Mouse (Mus musculus): Measurements from ENCODE around the gene Dok1.
A peak's percentile ranks its signal among the peaks of the same experiment; 100 is the strongest.

Dok1 gene

DNA sequence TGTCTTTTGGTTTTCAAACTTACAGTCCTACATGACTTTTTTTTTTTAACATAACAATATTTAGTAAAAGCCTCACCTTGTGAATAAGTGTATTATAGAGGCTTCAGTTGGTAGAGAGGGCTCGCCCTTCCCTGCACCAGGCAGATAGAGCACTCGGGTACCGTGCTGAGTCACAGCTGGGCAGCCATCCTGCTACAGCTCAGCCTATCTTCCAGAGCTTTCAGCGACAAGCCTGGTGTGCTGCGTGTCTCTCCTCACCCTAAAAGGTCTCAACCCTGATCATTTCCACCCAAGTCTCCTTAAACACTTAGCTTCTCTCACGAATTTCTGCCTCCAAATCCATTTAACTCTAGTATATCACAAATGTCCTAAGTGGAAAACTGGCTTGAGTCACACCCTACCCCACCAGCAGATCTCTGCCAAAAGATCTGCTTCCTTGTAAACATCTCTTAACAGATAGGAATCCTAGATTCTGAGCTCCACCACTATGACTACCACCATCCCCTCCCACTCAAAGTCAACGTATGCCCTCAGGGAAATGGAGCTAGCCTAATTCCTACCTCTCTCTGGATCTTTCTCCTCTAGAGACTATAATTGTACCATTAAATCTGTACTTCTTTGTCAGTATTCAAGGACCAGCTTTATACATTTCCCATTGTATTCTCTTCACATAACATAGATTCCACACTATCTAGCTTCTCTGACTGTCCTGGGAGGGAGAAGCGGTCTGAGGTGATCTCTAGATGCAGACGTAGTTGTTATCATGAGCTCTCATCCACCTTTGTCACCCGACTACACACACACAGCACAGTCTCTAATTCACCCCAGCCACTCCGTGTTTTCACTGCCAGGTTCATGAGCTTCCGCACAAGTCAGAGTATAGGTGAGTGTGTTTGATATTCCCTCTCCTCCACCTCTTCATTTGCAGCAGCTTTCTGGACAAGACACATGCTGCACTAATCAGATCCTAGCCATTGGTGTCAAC is 18.5 kb downstream of the Dok1 start:
- DNase-seq, result no peak

DNA sequence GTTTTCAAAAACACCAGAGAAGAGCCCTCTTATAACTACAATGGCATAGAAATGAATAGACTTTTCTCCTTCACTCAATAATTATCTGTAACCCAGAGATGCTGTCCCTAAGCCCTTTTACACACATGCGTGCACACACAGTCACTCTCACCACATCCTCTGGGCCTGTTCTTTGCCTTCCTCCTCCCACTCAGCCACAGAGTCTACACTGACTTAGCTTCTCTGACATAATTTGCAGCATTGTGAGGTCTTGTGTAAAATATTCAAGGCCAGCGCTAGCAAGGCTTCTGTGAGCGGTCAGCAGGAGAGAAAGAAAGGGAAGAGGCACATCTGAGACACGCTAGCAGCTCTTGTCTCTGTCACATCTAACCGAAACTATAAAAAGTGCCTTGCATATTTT is 19.8 kb downstream of the Dok1 start:
- no peak for DNase-seq

DNA sequence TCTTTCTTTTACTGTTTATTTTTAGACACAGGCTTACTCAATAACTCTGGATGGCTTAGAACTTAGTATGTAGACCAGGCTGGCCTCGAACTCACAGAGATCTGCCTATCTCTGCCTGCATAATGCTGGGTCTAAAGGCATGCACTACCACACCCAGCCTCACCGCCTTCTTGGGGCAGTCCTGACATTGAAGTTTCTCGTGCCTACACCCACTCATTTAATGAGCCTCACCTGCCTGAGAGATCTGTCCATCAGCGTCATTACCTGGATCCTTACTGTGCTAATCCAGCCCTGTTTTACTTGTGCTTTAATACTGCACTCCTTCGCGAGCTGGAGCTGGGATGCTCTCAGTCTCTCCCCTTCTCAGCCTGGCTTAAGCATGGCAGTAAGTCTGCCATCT is 21.5 kb downstream of the Dok1 start:
- DNase-seq, result no peak

DNA sequence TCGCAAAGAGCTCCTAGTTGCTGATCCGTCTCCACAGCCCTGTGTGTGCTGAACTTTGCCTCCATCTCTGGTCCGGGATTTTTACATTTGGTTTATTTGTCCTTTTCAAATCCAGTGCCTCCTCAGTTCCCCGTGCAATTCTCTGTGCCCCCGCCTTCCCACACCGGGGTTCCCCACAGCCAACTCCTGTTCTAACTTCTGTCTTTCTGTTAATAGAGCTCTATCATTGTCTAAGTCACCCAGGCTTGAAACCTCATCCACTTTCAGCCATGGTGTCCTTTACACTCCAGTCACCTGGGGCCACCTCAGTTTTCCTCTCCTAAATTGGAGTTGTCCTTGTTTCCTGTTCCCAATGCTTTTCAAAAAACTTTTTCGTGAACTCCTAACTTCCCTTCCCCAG is 22.0 kb downstream of the Dok1 start:
- no peak for DNase-seq

DNA sequence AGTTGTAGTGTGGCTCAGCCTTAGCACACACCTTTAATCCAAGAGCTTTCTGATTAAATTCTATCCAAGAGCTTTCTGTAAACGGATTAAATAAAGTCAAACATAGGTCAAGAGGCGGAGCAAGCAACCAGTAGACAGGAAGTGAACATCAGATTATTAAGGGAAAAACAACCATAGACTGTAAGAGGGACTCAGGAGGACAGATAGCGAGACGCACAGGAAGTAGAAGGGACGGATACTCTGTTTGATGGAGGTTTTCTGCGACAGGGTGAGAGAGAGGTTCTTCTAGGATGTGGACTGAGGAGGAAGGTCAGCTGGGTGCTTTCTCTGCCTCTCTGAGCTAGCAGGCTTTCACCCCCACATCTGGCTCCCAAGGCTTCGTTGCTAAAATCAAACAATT is 23.3 kb downstream of the Dok1 start:
- DNase-seq, result no peak

DNA sequence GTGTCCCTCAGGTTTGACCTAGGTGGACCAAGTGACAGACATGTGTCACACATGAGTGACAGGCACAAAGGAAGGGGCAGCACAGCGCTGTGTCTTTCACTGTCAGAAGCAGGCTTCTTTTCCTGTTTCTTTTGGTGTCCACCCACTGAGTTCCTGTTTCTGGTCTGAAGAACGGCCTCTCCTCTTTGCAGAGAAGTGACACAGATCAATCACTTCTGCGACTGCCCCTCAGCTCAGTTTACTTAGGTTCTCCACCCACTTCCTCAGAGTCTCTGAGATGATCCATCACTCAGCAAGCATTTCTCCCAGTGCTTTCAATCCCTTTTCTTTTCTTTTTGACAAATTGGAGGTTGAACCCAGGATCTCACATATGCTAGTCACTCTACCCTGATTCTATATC is 24.6 kb downstream of the Dok1 start:
- no peak for DNase-seq

DNA sequence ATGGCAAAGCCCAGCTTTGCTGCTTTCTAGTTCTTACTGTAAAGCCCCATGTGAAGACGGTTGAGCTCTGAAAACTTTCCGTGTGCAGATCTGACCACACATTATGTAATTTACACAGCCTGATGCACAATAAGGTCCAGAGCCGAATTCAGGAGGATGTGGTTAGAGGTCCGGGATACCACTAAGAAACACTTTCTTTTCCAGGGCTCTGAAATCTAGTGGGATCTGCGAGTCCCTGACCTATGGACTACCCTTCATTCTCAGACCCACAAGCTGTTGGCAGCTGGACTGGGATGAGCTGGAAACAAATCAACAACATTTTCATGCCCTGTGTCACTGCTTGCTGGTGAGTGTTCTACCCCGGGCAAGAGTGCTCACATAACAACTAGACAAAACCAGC is 27.2 kb downstream of the Dok1 start:
- DNase-seq, result no peak

DNA sequence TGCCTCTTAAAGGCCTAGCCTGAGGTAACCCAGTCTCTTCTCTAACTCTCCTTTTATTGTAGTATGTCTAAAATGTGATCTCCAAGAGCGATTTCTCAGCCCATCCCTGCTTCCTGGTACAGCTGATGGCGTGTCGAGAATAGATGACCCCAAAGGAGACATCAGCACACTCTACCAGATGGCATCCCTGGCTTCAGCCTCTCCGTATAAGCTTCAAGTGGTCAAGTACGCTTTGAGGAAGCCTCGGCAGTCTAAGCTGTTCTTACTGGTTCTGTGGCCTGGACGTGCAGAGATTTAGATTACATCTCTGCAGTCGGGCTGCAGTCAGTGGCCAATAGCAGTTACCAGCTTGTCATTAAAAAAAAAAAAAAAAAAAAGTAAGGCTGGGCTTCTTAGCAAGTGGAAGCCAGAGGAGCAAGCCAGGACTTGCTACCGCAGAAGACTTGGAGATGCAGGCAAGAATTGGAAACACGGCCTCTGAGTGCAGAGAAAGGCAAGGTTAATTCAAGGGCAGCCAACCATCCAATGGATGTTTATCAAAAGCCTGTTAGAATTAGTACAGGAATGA is 27.7 kb downstream of the Dok1 start:
- no peak for DNase-seq

DNA sequence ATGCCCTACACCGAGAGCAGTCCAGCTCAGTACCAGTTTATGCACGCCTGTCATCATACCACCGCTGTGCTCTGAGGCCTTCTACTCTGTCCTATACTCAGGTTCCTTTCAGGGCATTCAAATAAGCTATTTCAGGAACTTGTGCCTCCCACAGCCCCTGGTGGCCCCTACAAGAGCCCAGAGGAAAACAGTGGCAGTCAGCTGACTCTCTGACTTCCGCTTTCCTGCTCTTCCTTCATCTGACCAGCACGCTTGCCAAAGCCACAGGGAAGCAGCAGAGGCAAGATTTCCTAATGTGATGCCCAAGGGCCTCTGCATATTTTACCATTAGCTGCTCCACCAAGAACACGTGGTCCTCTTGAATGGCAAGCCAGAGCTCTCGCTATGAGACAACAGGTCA is 28.4 kb downstream of the Dok1 start:
- DNase-seq, result peak; percentile 24

DNA sequence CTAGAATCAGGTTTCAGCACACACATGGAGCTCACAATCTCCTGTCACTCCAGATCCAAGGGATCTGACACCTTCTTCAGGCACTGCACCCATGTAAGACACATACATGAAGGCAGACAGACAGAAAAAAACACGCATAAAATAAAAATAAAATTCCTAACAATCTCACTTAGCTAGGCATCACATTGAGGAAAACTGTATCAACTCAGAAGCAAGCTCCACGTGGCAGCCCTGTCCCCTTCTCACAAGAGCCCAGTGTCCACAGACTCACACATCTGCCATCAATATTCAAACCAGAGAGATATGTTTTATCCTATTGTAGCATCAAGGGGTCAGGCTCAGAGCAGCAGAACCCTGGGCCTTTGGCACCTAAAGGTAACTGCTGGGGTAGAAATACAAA is 29.0 kb downstream of the Dok1 start:
- DNase-seq, result no peak

DNA sequence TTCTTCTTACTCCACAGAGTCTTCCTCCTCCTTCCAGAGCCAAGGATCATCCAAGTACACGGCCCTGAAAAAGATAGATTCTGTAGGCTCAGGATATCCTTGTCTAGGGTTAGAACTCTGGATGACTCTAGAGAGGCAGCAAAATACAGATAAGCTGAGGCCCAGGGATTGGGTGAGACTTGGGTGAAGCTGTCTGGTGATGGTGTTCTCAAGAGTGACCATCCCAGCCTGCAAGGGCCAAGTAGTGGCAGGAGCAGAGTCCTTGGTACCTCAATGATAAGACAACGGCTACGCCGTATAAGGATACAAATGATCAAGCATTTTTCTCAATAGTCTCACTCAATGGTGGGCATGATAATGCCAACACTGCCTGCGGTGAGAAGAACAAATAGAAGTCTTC is 29.4 kb downstream of the Dok1 start:
- no peak for DNase-seq

DNA sequence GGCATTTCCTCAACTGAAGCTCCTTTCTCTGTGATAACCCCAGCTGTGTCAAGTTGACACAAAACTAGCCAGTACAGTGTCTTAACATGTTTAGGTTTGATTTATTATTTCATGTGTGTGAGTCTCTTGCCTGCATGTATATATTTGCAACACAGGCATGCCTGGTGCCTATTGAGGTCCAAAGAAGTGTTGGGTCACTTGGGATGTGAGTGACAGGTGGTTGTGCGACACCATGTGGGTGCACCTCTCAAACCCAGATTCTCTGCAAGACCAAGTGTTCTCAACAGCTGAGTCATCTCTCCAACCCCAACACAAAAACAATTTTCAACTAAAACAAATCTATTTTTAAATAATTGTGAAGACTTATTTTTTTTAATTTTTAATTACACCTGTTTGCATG is 30.2 kb downstream of the Dok1 start:
- DNase-seq, result no peak

DNA sequence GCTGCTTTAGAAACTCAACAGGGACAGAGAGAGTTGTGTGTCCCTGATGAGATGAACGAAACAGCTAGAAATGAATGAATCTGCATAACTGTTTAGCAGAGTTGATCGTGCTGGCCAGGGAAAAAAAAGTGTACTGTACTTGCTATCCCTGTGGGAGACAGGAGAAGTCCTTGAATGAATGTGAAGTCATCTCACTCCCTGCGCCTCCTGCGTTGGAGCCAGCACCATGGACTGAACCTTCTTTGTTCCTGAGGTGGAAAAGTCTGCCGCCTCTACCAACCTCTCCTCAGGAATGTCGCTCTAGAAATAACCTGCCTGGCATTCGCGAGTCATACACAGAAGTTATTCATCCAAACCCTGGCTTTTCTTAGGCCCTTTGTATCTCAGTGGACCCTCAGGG is 33.3 kb downstream of the Dok1 start:
- DNase-seq, result no peak

DNA sequence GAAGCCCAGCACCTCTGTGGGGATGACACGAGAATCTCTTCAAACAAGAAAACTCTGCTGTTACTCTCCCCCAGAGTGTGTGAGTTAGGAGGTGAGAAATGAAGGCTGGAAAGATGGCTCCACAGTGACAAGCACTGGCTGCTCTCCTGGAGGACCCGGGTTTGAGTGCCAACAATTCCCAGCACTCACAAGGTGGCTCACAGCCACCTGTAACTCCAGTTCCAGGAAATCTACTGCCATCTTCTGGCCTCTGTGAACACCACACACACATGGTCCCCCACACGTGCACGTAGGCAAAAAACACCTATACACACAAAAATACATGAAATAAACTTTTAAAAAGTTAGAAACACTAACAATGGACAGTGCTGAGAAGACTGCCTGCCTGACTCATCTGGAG is 34.9 kb downstream of the Dok1 start:
- DNase-seq, result peak; percentile 14

DNA sequence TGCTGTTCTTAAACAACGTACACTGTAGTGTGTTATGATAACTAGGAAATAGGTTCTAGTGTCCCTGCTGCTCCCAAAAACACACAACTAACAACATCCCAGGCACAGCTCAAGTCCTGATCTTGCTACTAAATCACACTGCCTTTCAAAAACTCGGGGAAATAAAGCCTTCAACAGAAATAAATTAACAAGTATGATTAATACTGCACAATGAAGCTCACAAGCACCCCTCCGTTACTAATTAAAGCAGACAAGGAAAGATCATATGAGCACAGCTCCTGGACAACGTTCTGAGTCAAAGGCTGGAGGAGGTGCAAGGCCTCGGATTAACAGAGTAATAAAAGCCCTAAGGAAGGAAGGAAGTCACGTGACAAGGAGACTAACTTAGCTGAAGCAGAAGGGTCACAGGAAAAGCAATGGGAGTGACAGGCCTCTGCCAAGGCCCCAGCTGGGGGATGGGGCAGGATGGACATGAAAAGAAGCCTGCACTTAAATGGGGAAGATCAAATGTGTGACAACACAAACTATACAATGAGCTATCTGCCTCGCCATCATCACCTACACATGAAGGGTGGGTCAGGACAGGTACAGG is 35.7 kb downstream of the Dok1 start:
- DNase-seq, result peak; percentile 71

DNA sequence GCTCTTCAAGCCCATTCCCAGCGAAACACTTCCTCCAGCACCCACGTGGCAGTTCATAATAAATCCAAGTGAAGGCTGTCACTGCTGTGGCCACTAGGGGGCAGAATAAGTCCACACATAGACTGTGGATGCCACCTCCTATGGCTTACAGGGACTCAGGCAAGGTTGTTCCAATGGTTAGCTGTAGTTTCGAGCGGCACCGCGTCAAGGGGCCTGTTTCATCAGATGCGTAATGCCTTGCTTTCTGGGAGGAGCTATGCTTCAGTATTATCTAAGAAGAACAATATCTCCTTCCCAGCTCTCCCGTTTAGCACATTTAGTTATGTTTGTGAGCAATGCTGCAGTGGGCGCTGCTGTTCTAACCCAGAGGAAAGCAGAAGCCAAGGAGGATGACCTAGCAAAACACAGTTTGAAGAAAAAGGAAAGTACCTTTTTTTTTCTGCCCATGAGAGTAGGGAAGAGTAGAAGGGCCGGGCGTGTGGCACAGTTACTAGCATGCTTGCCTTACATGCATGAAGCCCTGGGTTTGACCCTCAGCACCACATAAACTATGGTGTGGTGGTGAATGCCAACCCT is 36.4 kb downstream of the Dok1 start:
- peak; percentile 94 for DNase-seq

DNA sequence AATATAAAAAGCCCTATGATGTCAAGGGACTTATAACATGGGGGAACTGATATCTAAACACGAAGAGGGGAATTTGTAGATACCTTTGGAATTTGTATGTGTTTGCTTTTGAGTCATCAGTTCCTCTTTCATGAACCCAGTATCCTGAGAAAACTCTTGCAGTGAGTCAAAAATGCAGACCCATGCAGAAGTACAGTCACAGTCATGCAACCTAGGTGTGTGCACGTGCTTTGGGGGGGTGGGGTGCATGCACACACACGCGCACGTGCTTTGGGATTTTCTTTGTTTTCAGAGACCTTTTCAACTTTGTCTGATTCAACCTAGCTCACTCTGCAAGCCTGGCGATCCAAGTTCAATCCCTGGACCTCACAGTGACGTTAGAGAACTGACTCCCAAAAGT is 38.9 kb downstream of the Dok1 start:
- DNase-seq, result no peak

DNA sequence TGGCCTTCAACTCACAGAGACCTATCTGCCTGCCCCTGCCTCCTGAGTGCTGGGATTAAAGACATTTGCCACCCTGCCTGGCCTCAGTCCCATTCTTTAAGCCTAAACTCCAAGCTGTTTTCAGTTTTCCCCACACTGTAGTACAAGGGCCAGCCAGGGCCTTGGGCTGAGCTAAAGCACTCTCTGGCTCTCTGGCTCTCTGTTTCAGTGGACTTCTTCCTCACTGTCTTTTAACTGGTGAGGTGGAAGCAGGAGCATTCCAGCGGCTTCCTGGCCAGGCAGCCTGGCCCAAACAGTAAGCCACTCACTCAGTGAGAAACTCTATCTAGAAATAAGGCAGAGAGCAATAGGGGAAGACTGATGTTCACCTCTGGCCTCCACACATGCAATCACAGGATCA is 39.6 kb downstream of the Dok1 start:
- no peak for DNase-seq

DNA sequence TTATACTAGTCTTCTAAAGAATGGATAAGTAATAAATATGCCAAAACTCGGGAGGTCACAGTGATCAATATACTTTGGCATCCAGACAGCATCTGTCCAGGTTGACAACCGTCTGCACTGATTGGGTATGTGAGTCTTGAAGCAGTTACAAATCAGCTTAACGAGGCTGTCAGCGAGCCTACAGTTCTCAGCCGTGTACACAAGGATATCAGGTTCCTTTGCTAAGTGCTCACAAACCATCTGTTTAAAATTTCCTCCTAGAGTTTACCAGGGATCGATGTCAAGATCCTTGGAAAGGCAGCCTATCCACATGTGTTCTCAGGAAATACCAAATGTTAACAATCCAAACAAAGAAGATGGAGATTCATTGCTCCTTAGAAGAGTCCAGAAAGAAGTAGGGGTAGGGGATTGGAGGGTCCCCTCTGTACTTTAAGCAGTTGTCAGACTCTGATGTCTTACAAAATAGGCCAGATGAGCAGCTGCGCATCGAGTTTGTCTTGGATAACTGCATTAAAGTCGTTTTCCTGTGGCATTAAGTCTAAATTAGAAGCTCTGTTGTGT is 45.8 kb downstream of the Dok1 start:
- no peak for DNase-seq
